Mouse (Mus musculus): ENCODE results near the gene Cxcl14.

GRCm38 (mm10) chr13:56243104-56243503 lies 53.2 kb downstream of the Cxcl14 start:
- TF ChIP-seq CTCF (IDR thresholded peaks at IDR 0.05; ENCODE audit: insufficient read depth, low read depth, low read length) (no peak), POLR2A (IDR thresholded peaks at IDR 0.05; ENCODE audit: insufficient read depth, low read depth, low read length) (no peak)

All from olfactory bulb, adult 2 months (tissue).